Comparison of ENCODE assay signal across 17 mouse cellular contexts in genomic region chr14:103020046-103020445, GRCm38 (mm10). TPM values are rescaled to one million over a fixed set of nuclear protein-coding genes. Genes with fewer than 3 reads are reported as not detected.
DNase-seq lines count a peak whose midpoint lies in the region; ATAC-seq lines count a peak whose summit lies in the region.
"Had no signal": no experiment of that assay in that cellular context is flagged by ENCODE, and none has a peak within 500 bp of the region (broad histone marks: within the 10 kb centered on the region; RNA-seq: fewer than 3 reads in every experiment).

No protein-coding gene starts in this region.

- no peak overlapping the region for H3K9ac ChIP-seq in embryonic facial prominence, embryonic 14.5 days (ENCODE audit: low read depth, low read length)
- H3K9ac ChIP-seq in midbrain, embryonic 14.5 days (replicated peaks; ENCODE audit: low read length), result no peak overlapping the region
- no peak overlapping the region for H3K9ac ChIP-seq in midbrain, embryonic 11.5 days (ENCODE audit: low read length)
- H3K9ac ChIP-seq: forebrain, embryonic 15.5 days; heart, embryonic 13.5 days; hindbrain, embryonic 12.5 days; lung, embryonic 15.5 days had no signal

- no peak overlapping the region for H3K4me3 ChIP-seq in embryonic facial prominence, embryonic 14.5 days (ENCODE audit: low read depth, low read length)
- H3K4me3 ChIP-seq in embryonic facial prominence, embryonic 10.5 days, result no peak overlapping the region
- H3K4me3 ChIP-seq in midbrain, embryonic 14.5 days (replicated peaks; ENCODE audit: low read depth, low read length), result no peak overlapping the region
- no peak overlapping the region for H3K4me3 ChIP-seq in midbrain, embryonic 11.5 days (ENCODE audit: low read depth, low read length)
- H3K4me3 ChIP-seq: forebrain, embryonic 15.5 days; heart, embryonic 13.5 days; hindbrain, embryonic 12.5 days; limb, embryonic 10.5 days; lung, embryonic 15.5 days had no signal

- no peaks in the 10 kb centered on the region for H3K4me1 ChIP-seq in embryonic facial prominence, embryonic 14.5 days (ENCODE audit: control insufficient read depth, insufficient read depth, low read length)
- no peaks in the 10 kb centered on the region for H3K4me1 ChIP-seq in embryonic facial prominence, embryonic 10.5 days
- no peaks in the 10 kb centered on the region for H3K4me1 ChIP-seq in midbrain, embryonic 14.5 days (ENCODE audit: control insufficient read depth, insufficient read depth, low read length)
- no peaks in the 10 kb centered on the region for H3K4me1 ChIP-seq in midbrain, embryonic 11.5 days (ENCODE audit: control insufficient read depth, insufficient read depth, low read length)
- H3K4me1 ChIP-seq: heart, embryonic 13.5 days; hindbrain, embryonic 12.5 days; limb, embryonic 10.5 days; lung, embryonic 15.5 days had no signal

- DNase-seq in embryonic facial prominence, embryonic 14.5 days (ENCODE audit: low spot score), result peak; percentile 23
- DNase-seq in embryonic facial prominence, embryonic 10.5 days (ENCODE audit: low spot score), result no peak
- DNase-seq in kidney, postnatal 14 days, result peak; percentile 41
- no peak for DNase-seq in kidney, adult 11 months
- peak; percentile 32 for DNase-seq in midbrain, embryonic 14.5 days
- DNase-seq in midbrain, embryonic 11.5 days (ENCODE audit: low spot score, missing footprints), result no peak
- no peak for DNase-seq in layer of hippocampus, adult 11-12 months (ENCODE audit: low spot score)
- DNase-seq: right cerebral cortex, adult 18-20 months; thymus, postnatal 14 days had no signal

- ATAC-seq in embryonic facial prominence, embryonic 14.5 days (ENCODE audit: low read depth), result no peak
- ATAC-seq in midbrain, embryonic 14.5 days (ENCODE audit: low FRiP score, low TSS enrichment), result no peak
- ATAC-seq in midbrain, embryonic 11.5 days (ENCODE audit: low FRiP score), result no peak
- ATAC-seq: forebrain, embryonic 15.5 days; inflammation-experienced regulatory T-cells, adult 6 months had no signal

- no peak overlapping the region for H3K27ac ChIP-seq in embryonic facial prominence, embryonic 14.5 days (replicated peaks; ENCODE audit: low read depth, low read length)
- no peak overlapping the region for H3K27ac ChIP-seq in embryonic facial prominence, embryonic 10.5 days (replicated peaks)
- H3K27ac ChIP-seq in midbrain, embryonic 14.5 days (replicated peaks; ENCODE audit: low read depth, low read length), result no peak overlapping the region
- H3K27ac ChIP-seq in midbrain, embryonic 11.5 days (ENCODE audit: low read depth, low read length), result no peak overlapping the region
- H3K27ac ChIP-seq: forebrain, embryonic 15.5 days; heart, embryonic 13.5 days; hindbrain, embryonic 12.5 days; limb, embryonic 10.5 days; lung, embryonic 15.5 days had no signal

- no peaks in the 10 kb centered on the region for H3K36me3 ChIP-seq in embryonic facial prominence, embryonic 14.5 days (ENCODE audit: control insufficient read depth, insufficient read depth, low read length)
- H3K36me3 ChIP-seq in embryonic facial prominence, embryonic 10.5 days (replicated peaks), result no peaks in the 10 kb centered on the region
- no peaks in the 10 kb centered on the region for H3K36me3 ChIP-seq in midbrain, embryonic 14.5 days (ENCODE audit: control insufficient read depth, insufficient read depth, low read length)
- no peaks in the 10 kb centered on the region for H3K36me3 ChIP-seq in midbrain, embryonic 11.5 days (ENCODE audit: control insufficient read depth, insufficient read depth, low read length)
- H3K36me3 ChIP-seq: forebrain, embryonic 15.5 days; heart, embryonic 13.5 days; hindbrain, embryonic 12.5 days; limb, embryonic 10.5 days; lung, embryonic 15.5 days had no signal

- no peaks in the 10 kb centered on the region for H3K9me3 ChIP-seq in embryonic facial prominence, embryonic 14.5 days (ENCODE audit: control insufficient read depth, low read length)
- H3K9me3 ChIP-seq in embryonic facial prominence, embryonic 10.5 days, result no peaks in the 10 kb centered on the region
- H3K9me3 ChIP-seq in midbrain, embryonic 14.5 days (ENCODE audit: control insufficient read depth, low read length), result no peaks in the 10 kb centered on the region
- H3K9me3 ChIP-seq in midbrain, embryonic 11.5 days (ENCODE audit: control insufficient read depth, low read length), result no peaks in the 10 kb centered on the region
- H3K9me3 ChIP-seq: forebrain, embryonic 15.5 days; heart, embryonic 13.5 days; hindbrain, embryonic 12.5 days; limb, embryonic 10.5 days; lung, embryonic 15.5 days had no signal

- H3K4me2 ChIP-seq in embryonic facial prominence, embryonic 14.5 days (ENCODE audit: low read depth, low read length), result no peak overlapping the region
- H3K4me2 ChIP-seq in midbrain, embryonic 14.5 days (ENCODE audit: low read length), result no peak overlapping the region
- H3K4me2 ChIP-seq in midbrain, embryonic 11.5 days, result no peak overlapping the region
- H3K4me2 ChIP-seq: forebrain, embryonic 15.5 days; heart, embryonic 13.5 days; hindbrain, embryonic 12.5 days; liver, embryonic 11.5 days; lung, embryonic 15.5 days had no signal

- 50% methylated on average over 2 of the region's 2 CpGs for WGBS in embryonic facial prominence, embryonic 14.5 days
- WGBS in embryonic facial prominence, embryonic 10.5 days, result 82% methylated on average over 2 of the region's 2 CpGs
- 54% methylated on average over 2 of the region's 2 CpGs for WGBS in midbrain, embryonic 14.5 days
- 66% methylated on average over 2 of the region's 2 CpGs for WGBS in midbrain, embryonic 11.5 days

- H3K27me3 ChIP-seq in embryonic facial prominence, embryonic 14.5 days (replicated peaks; ENCODE audit: control insufficient read depth, insufficient read depth, low read length), result no peaks in the 10 kb centered on the region
- H3K27me3 ChIP-seq in embryonic facial prominence, embryonic 10.5 days (replicated peaks; ENCODE audit: low read depth, poor library complexity, severe bottlenecking), result no peaks in the 10 kb centered on the region
- no peaks in the 10 kb centered on the region for H3K27me3 ChIP-seq in midbrain, embryonic 14.5 days (ENCODE audit: control insufficient read depth, insufficient read depth, low read length)
- H3K27me3 ChIP-seq in midbrain, embryonic 11.5 days (ENCODE audit: control insufficient read depth, insufficient read depth, low read length), result no peaks in the 10 kb centered on the region
- H3K27me3 ChIP-seq: forebrain, embryonic 15.5 days; heart, embryonic 13.5 days; hindbrain, embryonic 12.5 days; lung, embryonic 15.5 days had no signal

RNA-seq across cellular contexts. Expression of gene Acod1, which starts 26.7 kb away (rescaled TPM):
- polyA plus RNA-seq in embryonic facial prominence, embryonic 14.5 days (2014; fragmentation: Nextera tagmentation; extraction: Ambion mirVana), result 0.06 TPM in 1 of 2 replicates, not detected in the other
- not detected in 2 replicates for polyA plus RNA-seq in embryonic facial prominence, embryonic 10.5 days (2016; fragmentation: Nextera tagmentation; extraction: Ambion mirVana)
- 0.24 TPM in 1 of 2 replicates, not detected in the other for polyA plus RNA-seq in midbrain, embryonic 14.5 days (2014; fragmentation: Nextera tagmentation; extraction: Ambion mirVana)
- polyA plus RNA-seq in midbrain, embryonic 11.5 days (2014; fragmentation: Nextera tagmentation; extraction: Ambion mirVana), result not detected in 2 replicates
- polyA plus RNA-seq: forebrain, embryonic 15.5 days; heart, embryonic 13.5 days; hindbrain, embryonic 12.5 days; limb, embryonic 10.5 days; lung, embryonic 15.5 days; neural tube, embryonic 11.5 days had no signal

RNA-seq across cellular contexts. Expression of gene Kctd12, which starts 37.6 kb away (rescaled TPM):
- polyA plus RNA-seq in embryonic facial prominence, embryonic 14.5 days (2014; fragmentation: Nextera tagmentation; extraction: Ambion mirVana), result 69.7 and 74.4 TPM in 2 replicates
- polyA plus RNA-seq in embryonic facial prominence, embryonic 10.5 days (2016; fragmentation: Nextera tagmentation; extraction: Ambion mirVana), result 6.2 and 8.8 TPM in 2 replicates
- 18.0 and 22.7 TPM in 2 replicates for polyA plus RNA-seq in midbrain, embryonic 14.5 days (2014; fragmentation: Nextera tagmentation; extraction: Ambion mirVana)
- 9.3 and 13.7 TPM in 2 replicates for polyA plus RNA-seq in midbrain, embryonic 11.5 days (2014; fragmentation: Nextera tagmentation; extraction: Ambion mirVana)

RNA-seq across cellular contexts. Expression of gene Cln5, which starts 50.0 kb away (rescaled TPM):
- polyA plus RNA-seq in embryonic facial prominence, embryonic 14.5 days (2014; fragmentation: Nextera tagmentation; extraction: Ambion mirVana), result 34.3 and 34.9 TPM in 2 replicates
- polyA plus RNA-seq in embryonic facial prominence, embryonic 10.5 days (2016; fragmentation: Nextera tagmentation; extraction: Ambion mirVana), result 24.0 and 25.7 TPM in 2 replicates
- 9.0 and 13.3 TPM in 2 replicates for polyA plus RNA-seq in midbrain, embryonic 14.5 days (2014; fragmentation: Nextera tagmentation; extraction: Ambion mirVana)
- polyA plus RNA-seq in midbrain, embryonic 11.5 days (2014; fragmentation: Nextera tagmentation; extraction: Ambion mirVana), result 27.1 and 30.4 TPM in 2 replicates

Comparison
In these comparisons a context has a peak if more than half of its experiments do, and no peak if none do; other contexts are left out.
1. DNase-seq: peak in embryonic facial prominence, embryonic 14.5 days (single experiment), kidney, postnatal 14 days (single experiment) and midbrain, embryonic 14.5 days (single experiment); none in embryonic facial prominence, embryonic 10.5 days (single experiment), kidney, adult 11 months (single experiment), midbrain, embryonic 11.5 days (single experiment) and layer of hippocampus, adult 11-12 months (single experiment).